ENCODE assay signal across 19 mouse cellular contexts in the genomic region with DNA sequence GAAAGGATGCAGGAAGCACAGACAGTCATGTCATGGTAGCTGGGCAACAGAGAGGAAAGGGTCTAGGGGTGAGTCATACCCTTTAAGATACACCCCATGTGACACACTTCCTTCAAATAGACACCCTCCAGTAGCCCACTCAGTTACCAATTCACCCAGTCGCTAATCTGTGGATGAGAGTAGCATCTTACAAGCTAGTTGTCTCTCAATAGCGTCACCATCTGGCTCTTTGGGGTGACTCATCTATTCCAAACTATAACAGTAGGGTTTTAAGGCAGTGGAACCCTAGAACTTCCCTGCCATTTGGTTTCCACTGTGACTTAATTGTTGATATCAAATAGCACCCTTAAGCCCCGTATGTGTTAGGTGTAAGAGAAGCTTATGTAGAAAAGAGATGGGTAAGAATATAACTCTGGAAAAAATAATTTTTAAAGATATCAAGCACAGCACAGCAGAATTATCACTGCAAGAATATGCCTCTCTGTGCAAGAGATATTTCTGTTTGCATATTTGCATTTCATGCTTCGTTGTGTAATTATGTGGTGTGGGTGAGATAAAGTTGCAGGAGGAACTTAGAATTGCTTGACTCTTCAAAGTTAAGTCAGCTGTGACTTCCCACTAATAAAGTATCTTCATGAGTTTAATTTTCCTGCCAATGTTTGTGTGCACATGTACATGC.
"Had no signal": no experiment of that assay in that cellular context is flagged by ENCODE, and none has a peak within 500 bp of the region (broad histone marks: within the 10 kb centered on the region; RNA-seq: fewer than 3 reads in every experiment).

No protein-coding gene starts in this region.

- H3K27ac ChIP-seq: limb, embryonic 12.5 days; limb, embryonic 15.5 days; liver, embryonic 14.5 days; macrophage; midbrain, embryonic 12.5 days; midbrain, embryonic 15.5 days; neural tube, embryonic 12.5 days; neural tube, embryonic 15.5 days had no signal

- H3K27me3 ChIP-seq: limb, embryonic 12.5 days; limb, embryonic 15.5 days; midbrain, embryonic 12.5 days; midbrain, embryonic 15.5 days; neural tube, embryonic 12.5 days; neural tube, embryonic 15.5 days had no signal

- H3K9ac ChIP-seq: limb, embryonic 12.5 days; limb, embryonic 15.5 days; liver, embryonic 14.5 days; liver, postnatal 0 days; lung, embryonic 14.5 days; midbrain, embryonic 12.5 days; midbrain, embryonic 15.5 days; neural tube, embryonic 12.5 days; neural tube, embryonic 15.5 days had no signal

- H3K4me1 ChIP-seq: limb, embryonic 12.5 days; limb, embryonic 15.5 days; midbrain, embryonic 15.5 days; neural tube, embryonic 12.5 days; neural tube, embryonic 15.5 days had no signal

- H3K4me2 ChIP-seq: limb, embryonic 12.5 days; limb, embryonic 15.5 days; liver, embryonic 11.5 days; lung, embryonic 14.5 days; midbrain, embryonic 12.5 days; midbrain, embryonic 15.5 days; neural tube, embryonic 12.5 days; neural tube, embryonic 15.5 days had no signal

- H3K9me3 ChIP-seq: limb, embryonic 12.5 days; limb, embryonic 15.5 days; midbrain, embryonic 12.5 days; midbrain, embryonic 15.5 days; neural tube, embryonic 12.5 days; neural tube, embryonic 15.5 days had no signal

- H3K4me3 ChIP-seq: limb, embryonic 12.5 days; limb, embryonic 15.5 days; midbrain, embryonic 12.5 days; midbrain, embryonic 15.5 days; neural tube, embryonic 12.5 days; neural tube, embryonic 15.5 days had no signal

- DNase-seq: kidney, adult 18-20 months; kidney, adult 9 months; kidney, postnatal 14 days; kidney, postnatal 4 days; liver, postnatal 0 days; lung, embryonic 14.5 days; right cerebral cortex, adult 18-20 months; right cerebral cortex, postnatal 25 days; thymus, adult 2 months; thymus, postnatal 36 days had no signal

- H3K36me3 ChIP-seq: limb, embryonic 12.5 days; limb, embryonic 15.5 days; midbrain, embryonic 12.5 days; midbrain, embryonic 15.5 days; neural tube, embryonic 12.5 days; neural tube, embryonic 15.5 days had no signal
